Mouse (Mus musculus) retina, adult 2 months (tissue): ENCODE measurements at regions not wholly inside any gene's neighbourhood (a gene's known extent, or its start where the extent isn't known, plus 50 kb on each side); places are given as distances from the start of the nearest gene placed in this dataset.

Experiments
- DNase-seq: peaks from one replicate; pipeline ENCODE4 v3.0.0-alpha.2; 2012; ENCODE audit warnings: low read depth, low spot score

DNA sequence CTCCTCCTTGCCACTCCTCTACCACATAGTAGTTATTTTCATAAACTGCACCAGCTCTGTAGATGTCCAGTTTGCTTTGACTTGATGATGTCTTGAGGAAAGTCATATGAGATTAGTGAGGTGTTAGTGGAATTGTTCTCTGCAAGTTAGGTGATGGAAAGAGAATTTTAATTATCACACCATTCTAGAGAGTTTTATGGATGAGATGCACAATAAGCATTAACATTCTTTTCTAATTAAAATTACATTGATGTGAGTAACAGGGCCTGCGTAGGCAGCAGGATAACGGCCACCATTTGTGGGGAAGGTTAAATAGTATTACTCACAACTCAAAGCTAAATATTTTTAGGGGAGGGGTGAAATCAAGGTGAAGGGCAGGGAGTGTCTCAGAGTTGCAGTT lies 466.7 kb downstream of the Pik3r1 start:
- DNase-seq = no peak

DNA sequence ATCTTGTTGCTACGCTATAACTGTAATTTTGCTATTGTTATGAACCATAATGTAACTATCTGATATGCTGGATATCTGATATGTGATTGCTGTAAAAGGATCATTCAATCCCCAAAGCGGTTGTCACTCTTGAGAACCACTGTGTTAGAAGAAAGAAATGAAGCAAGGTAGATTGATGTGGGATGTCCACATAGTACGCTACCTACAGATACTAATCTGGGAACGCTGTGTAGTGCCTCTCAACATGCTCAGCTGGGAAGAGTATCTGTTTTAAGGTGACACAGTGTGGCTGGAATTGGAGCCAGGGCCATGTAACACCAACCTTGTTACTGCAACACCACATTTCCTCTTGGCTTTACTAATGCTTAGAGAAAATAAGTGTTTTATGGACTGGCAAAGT lies 456.2 kb upstream of the Slc30a5 start:
- DNase-seq = no peak

DNA sequence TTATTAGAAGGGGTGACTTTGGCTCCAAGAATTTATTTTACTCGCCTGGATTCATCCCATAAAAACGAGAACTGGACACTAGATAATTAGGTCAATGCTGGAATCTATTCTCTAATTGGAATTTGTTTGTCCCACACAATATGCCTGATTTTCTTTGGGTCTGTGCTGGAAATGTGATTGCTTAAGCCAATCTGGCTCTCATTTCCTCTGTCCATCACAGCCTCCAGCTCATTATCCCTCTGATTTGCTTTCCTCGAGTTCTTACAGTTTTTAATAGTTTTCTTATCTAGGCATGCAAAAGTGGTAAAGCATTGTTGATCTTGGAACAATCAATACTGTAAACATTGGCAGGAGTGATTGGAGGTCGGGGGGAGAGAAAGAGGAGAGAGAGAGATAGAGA lies 453.9 kb upstream of the Slc30a5 start:
- no peak for DNase-seq

DNA sequence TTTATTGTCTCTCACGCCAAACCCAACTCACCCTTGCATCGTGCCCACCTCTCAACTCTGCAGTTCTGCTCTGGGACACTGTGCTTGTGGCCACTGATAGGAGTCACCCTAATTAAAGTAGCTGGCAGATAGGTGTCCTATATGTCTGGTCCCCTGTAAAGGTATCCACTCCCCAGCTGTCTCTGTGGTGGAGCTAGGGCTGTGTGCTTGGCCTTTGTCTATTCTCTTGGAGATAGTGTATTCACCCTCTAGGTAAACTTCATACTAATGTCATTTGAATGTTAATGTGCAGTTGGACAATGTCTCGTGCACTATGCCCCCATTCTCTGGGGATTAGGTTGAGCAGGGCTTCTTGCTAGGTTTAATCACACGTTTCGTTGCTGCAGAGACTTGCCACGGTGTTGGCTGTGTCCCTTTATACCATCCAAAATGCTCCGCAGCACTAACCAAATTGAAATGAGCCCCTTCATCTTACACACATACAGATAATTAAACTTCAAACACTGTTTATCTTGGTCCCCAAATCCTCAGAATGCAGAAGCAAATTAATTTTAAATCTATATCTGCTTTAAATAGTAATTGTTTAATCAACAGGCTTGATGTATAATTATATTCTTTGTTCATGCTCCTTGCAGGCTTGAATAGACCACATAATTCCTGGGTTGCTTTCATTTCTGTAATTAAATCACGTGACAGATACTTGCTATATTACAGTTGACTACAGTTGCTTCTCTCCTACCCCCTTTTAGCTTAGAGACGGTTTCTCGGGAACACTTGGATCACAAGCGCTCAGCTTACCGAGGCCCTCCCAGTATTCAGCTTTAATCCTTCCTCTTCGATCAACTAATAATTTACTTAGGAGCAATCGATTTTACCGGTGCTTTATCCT lies 453.0 kb upstream of the Slc30a5 start:
- no peak for DNase-seq

DNA sequence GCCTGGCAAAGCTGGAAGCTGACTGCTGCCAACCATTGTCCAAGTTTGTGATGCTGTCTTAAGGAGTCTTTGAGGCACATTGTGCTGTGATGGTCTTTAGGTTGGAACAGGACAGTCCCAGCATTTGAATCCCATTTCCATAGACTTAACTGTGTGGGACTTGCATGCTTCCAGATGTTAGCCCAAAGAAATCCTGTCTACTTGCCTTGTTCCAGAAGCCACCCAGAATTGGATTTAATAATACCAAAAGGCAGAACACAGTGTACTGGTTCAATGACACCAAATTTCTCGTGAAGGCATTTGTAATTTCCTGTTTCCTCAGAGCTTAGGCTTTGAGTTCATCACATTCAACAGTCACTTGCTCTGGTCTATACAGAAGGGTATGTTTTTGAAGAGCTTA lies 444.9 kb upstream of the Slc30a5 start:
- no peak for DNase-seq

DNA sequence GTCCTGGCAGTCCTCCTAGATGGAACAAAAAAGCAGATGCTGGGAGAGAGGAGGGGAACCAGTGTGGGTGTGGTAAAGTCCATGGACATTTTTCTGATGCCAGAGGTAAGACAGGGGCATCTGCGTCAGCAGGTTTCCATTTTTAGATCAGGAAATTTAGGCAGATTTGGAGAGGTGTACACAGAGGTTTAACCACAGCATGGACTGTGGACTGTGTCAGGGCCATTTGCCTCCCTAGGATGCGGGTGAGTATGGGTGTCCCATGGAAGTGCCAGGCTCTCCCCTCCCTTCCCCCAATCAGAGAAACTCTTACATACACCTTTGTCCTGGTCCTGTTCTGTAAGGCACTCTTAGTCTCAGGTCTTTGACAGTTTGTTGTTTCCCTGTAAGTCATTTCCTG lies 443.5 kb upstream of the Slc30a5 start:
- no peak for DNase-seq

DNA sequence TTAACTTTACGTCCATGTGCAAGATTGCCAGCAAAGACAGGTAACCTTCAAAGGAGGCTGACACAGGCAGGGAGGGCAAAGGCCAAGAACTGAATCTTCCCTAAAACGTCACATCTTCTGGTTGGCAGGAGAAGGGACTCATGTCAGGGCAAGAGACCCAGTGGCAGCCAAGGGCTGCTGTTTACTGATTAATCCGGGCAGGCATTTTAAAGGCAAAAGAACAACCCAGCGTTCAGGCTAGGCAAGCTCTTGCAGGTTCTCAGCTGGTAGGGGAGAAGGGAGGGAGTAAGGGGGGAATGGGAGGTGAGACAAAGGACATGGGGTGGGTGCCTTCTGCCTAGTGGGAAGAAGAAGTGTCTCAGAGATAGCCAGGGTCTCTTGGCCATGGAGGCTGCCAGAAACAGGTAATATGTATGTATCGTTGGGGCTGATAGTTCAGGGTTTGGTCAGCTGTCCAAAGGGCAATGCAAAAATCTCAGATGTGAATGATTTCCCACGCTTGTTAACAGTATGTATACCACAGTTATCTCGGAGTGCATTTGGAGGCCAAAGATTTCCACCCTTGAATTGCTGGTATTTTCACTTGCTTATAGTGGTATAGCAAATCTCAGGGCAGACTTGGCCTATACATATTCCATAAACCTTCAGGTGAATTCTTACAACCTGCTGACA lies 441.4 kb upstream of the Slc30a5 start:
- no peak for DNase-seq

DNA sequence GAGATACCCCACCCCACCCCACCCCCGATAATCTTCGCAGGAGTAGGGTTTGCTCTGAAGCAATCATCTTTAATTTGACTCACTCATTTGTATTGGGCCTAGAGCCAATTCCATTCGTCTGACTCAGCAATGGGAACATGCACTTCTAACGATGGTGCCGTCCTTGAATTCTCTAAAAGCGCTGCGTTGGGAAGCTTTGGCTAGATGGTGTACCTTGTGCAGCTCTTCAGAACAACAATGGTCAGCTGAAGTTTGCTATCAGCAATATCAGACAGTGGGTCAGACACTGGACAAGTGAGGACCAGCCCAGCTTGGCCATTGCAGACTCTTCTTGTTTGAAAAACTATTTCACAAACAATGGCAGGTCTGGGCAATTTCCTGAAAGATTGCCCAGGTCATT lies 440.1 kb upstream of the Slc30a5 start:
- DNase-seq = no peak

DNA sequence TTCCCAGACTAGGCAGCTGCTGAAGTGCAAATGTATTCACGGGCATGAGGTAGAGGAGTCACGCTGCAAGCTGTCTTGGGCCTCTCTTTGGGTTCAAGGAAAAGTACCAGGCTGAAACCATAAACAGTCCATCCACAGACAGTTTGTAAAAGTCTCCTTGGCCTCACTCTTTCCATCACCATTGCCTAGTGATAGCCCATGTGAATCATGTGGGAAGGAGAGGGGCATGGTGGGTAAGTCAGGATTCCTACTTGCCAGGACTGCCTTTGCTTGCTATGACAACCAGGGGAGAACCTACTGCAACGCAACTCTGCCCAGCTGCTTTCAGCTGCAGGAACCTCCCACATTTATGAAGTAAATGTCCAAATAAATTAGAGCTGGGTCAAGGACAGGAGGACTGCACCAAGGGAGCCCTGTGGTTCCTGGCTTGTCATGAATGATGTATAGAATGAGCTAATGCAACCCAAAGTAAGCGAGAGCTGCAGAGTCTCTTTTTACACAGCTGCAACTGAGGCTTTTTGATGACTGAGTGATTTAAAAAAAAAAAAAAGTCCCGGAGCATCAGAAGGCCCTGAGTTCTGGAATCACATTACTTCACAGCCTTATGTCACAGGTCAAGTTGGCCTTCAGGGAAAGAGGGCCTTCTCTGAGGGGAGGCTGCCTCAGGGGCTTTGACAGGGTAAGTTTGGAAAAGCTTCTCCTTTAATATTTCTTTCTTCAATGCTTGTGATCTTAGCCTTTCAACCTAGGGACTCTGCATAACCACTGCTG lies 420.7 kb upstream of the Slc30a5 start:
- no peak for DNase-seq

DNA sequence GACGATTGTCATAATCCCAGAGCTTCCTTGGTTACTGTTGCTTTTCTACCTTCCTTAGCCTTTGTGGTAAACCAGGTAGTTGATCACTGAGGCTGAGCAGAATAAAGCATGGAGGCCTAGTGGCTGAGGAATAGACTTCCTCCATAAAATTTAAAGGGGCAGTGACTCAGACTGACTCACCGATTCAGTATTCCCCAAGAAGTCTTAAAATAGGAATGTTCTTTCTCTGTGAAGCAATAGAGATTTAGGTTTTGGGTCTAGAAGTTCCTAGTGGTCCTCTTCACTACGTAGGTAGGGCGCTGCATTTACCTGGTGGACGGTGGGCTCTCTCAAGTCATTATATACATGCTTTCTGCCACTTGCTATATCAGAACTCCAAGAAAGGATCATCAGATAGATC lies 416.1 kb upstream of the Slc30a5 start:
- no peak for DNase-seq

DNA sequence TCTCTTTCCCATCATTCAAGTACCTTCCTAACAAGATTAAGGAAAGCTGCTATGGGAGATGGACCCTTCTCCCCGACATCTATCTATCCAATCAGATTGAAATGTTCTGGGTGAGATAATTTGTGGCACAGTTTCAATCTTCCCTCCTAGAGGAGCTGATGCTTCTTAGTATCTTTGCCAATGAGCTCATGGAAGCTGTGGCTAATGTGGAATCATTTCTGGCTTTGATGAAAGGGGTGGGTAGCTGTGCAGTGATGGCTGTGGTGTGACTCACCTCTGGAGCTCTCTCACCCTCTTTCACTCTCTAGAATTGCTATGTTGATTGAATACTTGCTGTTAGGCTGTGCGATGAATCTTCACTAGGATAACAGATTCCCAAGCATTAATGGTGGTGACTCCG lies 411.1 kb upstream of the Slc30a5 start:
- no peak for DNase-seq

DNA sequence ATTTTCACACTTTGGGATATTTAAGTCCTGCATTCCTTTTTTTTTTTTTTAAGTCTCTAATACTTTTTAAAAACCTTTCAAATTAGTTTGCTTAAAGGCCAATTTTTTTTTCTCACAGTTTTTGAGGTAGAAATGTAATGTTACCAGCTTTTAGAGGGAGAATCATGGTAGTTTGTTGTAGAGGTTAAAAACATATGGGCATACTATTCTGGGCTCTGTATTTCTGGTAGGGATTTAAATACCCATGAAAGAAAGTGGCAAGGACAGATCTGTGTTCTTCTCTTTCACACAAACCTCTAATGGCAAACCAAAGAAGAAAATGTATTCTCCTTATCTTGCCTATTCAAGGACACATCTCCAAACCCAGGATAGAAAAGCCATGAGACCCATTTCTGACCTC lies 405.6 kb upstream of the Slc30a5 start:
- DNase-seq = no peak

DNA sequence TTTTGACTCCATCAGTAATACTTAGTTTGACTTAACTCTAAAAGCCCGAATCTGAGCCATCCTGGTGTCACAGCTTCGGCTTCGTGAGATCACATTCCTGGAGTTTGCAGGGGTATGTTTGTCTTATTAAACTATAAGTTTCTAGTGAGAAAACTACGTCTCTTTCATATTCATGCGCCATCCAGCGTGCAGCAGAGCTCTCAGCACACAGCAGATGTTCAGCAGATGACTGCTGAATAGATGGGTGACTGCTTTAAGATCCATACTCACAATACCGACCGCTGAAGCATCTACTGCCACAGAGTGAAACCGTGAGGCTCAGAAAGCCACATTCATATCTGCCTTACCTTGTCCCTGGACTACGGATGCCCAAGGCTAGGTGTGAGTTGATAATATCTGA lies 403.8 kb upstream of the Slc30a5 start:
- DNase-seq = no peak

DNA sequence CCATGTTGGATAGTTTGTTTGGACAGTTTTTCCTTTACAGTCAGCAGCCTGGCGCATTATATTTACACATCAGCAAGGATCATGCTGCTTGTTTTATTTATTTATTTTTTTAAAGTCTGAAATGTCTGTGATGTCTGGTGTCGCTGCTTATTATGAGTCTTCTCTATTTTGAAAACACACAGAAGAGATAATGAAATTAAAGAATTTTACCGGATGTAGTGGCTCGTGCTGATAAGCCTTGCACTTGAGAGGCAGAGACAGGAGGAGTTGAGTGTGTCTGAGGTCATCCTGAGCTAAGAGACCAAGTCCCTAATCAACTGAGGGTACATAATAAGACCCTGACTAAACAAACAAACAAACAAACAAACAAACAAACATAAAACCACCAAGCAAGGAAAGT lies 402.6 kb upstream of the Slc30a5 start:
- no peak for DNase-seq

DNA sequence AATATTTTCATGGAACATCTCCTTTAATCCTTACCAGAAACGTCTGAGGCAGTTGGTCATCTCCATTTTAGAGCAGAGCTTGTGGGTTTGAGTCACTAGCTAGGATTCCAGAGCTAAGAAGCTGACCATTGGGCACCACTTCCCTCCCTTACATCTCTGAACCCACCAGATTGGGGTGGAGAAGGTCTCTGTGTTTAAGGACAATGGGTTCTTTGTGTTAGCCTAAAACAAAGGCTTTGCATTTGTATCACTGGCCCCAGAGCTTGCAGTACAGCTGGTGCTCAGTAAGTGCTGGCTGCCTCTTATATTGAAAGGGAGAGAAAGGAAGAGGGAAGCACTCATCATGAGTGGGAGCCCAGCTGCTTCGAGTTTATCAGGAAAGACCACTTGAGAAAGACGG lies 401.9 kb upstream of the Slc30a5 start:
- no peak for DNase-seq

DNA sequence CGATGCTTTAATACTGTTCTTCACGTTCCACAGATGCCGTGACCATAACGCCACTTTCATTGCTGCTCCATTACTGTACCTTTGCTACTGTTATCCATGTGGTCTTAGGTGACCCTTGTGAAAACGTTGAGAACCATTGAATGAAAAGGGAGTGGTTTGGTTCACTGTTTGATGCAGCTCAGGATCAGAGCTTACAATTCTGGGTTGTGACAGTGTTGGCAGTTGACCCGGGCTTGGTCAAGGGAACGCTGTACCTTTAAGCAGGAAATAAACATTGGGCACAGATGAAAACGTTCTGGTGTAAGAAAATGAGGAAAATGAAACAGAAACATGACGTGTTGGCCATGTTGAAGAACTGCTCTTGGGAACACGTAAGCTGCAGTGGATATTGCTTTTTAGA lies 401.3 kb upstream of the Slc30a5 start:
- DNase-seq = no peak

DNA sequence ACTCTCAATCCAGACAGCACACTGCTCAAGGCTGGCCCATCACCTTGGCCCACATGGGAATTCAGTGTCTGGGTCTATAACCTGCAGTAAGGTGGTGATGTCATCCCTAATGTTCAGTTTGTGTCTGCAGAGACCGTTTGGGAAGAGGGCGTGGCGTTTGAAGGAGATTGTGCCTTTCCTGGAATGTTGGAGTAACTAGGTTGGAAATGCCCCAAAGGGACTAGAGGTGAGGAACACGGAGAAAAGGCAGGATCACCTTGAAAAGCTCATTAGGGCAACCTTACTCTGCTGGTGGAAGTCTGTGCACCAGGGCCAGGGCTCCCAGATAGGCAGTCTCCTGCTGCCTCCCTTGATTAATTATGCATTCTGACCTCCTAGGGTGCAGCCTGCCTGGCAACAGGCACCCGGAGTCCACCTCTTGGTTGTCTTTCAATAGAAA lies 400.6 kb upstream of the Slc30a5 start:
- DNase-seq = no peak

DNA sequence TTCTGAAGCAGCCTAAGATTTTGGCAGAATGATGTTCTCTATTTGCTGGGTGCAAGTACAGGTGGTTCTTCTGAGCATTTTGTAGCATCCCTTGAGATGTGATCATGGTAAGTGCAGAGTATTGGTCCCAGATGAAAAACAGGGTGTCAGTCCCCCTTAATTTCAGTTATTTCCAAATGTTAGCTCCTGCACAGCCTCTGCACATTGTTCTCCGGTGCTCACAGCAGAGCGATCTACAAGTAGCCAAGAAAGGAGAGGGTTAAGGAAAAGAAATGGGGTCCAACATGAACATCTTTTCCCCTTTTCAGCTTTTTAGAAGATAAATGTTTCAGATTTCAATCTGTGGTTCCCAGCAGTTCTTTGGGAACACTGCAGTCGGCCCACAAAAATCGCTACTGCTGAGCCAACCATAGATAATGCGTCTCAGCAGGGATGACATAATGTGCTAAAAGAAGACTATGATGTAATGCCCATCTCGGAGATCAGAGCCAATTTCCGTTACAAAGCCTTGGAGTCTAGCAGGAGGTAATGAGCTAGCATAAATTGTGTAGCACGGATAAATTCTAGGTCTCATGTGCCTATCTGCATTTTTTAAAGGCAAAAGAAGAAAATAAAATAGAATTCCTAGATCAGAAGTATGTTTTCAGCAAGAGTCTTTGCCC lies 400.1 kb upstream of the Slc30a5 start:
- peak; percentile 45 for DNase-seq

DNA sequence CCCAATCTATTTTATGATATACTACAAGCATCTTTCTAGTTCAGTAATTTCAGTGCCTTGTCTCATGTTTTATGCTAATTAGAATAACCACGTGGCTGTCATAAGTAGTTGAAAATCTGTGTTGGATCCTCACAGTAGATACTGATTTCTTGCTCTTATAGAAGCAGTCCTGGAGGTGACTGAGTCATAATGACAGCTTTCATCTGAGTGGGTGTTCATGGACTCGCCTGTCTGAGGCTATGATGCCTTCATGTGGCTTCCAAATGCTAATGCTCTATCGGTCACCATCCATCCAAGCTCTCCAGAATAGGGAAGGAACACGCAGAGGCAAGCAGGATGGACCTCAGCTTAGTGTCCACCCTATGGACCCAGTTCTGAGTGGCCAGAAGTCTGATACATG lies 396.6 kb upstream of the Slc30a5 start:
- no peak for DNase-seq

DNA sequence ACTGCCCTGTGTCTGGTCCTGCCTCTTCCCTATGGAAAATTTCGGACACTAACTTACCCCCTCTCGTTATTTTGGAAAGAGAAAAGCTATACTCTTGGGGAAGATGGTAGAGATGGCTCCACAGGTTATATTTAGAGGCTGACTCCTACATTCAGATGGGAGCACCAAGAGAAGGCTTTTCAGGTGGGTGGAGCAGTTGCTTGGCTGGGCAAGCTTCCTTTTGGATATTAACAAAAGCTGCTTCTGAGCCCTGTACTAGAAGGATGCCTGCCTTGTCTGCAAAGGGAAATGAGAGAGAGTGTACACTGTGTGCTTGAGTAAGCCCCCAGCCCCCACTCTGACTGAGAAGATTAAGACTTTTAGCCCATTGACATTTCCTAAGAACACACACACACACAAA lies 392.1 kb upstream of the Slc30a5 start:
- DNase-seq = no peak

DNA sequence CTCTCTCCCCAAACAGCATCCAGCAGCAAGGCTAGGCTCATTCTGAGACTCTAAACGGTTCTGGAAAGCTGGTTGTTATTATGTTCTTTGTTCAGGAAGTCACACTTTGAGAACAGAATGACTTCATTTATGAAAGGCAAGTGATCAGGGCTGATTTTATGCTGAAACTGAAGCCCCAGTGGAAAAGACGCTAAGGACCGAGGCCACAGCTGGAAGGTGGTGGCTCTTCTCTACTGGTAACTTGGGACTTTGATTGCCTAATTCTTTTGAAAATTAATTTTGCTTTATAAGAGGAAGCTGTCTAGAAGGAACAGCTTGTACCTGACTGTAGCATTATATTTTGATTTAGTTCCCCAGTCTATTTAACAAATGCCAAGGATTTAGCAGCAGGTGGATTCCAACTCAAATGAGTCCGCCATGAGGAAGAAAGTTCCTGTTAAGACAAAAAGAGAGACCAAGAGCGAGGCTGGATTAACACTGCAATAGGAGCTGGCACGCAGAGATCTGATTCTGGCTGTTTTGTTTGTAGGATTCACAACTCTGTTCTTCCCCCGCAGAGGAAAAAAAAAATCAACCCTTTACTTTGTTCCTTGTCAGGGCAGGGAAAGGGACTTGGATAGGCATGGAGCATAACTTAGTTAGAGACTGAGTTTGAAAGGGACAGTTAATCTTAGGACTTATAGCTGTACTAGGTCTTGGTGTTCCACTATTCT lies 388.3 kb upstream of the Slc30a5 start:
- DNase-seq = no peak
